Mouse (Mus musculus) adrenal gland, adult 8-10 months (tissue): Measurements from ENCODE around the gene Gng8. TPM values are rescaled to one million over a fixed set of nuclear protein-coding genes. Genes with fewer than 3 reads are reported as not detected.

Experiments used
- DNase-seq: peaks from one replicate; pipeline ENCODE4 v3.0.0; 2022
- total RNA-seq, 4 experiments: library from RNA; stranded (reverse); gene quantifications; 2 replicates each; pipeline ENCODE4 v1.2.4; 2022

Gene Gng8
- total RNA-seq: 1 to 10 TPM in 1 of 4 experiments, under 1 TPM in 1, not detected in 2; 1.00 to 1.0 TPM

- DNase-seq: peak; percentile 76
Observed at GRCm38 (mm10) chr7:16891641-16892351, at the start of gene Gng8. Gene Gng8 (plus strand): TSS chr7:16891786.

GRCm38 (mm10) chr7:16842645-16843063 lies 48.9 kb upstream of the Gng8 start, which contains the start of gene Prkd2:
Gene Prkd2 (plus strand): TSS chr7:16842902.
- peak; percentile 88 for DNase-seq

GRCm38 (mm10) chr7:16843441-16844171 lies 48.0 kb upstream of the Gng8 start:
- DNase-seq: no peak

- DNase-seq: no peak
Observed at GRCm38 (mm10) chr7:16844696-16845071, 46.9 kb upstream of the Gng8 start.

DNA sequence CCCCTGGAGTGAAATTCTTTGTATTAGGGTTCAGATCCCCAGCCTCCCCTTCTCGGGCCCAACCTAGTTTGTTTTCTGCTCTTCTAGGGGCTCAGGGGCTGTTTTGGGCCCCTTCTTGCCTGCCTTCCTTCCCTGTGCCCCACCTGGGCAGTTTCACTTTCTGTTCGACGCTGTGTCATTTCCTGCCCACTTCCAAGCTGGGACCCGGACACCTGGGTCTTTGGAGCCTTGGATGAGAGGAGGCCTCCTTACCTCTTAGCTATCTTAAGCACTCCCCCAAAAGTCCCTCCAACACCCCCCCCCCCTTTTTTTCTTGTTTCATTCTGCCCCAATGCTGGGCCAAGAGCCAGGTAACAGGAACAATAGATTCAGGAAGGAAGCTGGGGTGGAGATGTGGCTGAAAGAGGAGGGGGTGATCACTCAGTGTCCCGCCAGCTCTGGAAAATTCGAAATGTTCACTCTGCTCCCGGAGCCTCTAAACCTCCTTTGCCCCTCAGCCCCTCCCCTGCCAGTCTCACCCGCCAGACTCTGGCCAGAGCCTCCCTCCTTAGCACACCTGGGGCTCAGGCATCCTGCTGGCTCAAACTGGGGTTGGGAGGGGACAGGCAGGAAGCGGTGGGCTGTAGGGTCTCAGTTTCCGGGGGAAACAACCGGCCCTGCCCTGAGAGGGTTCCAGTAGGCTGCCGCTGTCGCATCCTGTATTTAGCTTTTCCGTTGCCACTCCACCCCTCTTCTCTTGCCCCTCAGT lies 46.3 kb upstream of the Gng8 start:
- DNase-seq: no peak

- no peak for DNase-seq
Observed at GRCm38 (mm10) chr7:16845820-16846167, 45.8 kb upstream of the Gng8 start.

DNA sequence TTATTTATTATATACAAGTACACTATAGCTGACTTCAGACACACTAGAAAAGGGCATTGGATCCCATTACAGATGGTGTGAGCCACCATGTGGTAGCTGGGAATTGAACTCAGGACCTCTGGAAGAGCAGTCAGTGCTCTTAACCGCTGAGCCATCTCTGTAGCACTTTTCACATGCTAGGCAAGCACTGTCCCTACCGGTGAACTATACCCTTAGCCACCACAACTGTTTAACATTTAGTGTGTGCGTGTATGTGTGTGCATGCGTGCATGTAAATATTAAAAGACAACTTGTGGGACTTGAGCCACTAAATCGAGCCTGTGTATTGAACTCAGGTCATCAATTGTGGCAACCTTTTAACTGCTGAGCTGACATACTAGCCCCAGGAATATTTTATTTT lies 44.8 kb upstream of the Gng8 start:
- DNase-seq: no peak

DNA sequence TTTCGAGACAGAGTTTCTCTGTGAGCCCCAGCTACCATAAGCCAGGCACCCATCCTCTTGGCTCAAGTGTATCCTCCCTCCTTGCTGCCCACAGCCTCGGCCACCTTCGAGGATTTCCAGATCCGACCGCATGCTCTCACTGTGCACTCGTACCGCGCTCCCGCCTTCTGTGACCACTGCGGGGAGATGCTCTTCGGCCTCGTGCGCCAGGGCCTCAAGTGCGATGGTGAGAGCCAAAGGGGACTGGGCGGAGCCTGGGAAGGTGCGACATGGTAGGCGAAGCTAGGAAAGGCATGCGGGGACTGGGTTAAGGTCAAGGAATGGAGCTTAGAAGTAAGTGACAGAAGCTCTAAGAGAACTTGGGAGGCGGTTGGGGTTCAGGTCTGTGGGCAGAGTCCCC lies 44.1 kb upstream of the Gng8 start:
- no peak for DNase-seq

GRCm38 (mm10) chr7:16848579-16848978 lies 43.0 kb upstream of the Gng8 start:
- DNase-seq: no peak

GRCm38 (mm10) chr7:16851636-16852035 lies 40.0 kb upstream of the Gng8 start:
- peak; percentile 31 for DNase-seq

GRCm38 (mm10) chr7:16853302-16853831 lies 38.2 kb upstream of the Gng8 start:
- DNase-seq: no peak

GRCm38 (mm10) chr7:16858336-16858735 lies 33.2 kb upstream of the Gng8 start:
- no peak for DNase-seq

- DNase-seq: no peak
Observed at GRCm38 (mm10) chr7:16859902-16860651, 31.5 kb upstream of the Gng8 start.

DNA sequence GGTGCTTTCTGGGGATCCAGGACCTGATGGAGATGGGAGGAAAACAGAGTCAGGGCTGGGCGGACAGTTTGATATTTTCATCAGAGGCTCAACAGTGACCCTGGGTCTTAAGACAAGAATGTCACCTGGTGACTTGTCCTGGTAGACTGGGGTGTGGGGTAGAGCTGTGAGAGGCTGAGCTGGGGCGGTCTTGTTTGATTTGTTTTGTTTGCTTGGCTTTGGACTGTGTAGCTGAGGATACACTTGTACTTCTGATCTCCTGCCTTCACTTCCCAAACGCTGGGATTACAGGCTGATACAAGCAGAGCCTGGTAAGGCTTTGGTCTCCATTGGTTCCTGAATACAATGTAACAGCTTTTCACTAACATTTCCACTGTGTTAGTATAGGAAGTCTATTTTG lies 24.1 kb upstream of the Gng8 start:
- no peak for DNase-seq

DNA sequence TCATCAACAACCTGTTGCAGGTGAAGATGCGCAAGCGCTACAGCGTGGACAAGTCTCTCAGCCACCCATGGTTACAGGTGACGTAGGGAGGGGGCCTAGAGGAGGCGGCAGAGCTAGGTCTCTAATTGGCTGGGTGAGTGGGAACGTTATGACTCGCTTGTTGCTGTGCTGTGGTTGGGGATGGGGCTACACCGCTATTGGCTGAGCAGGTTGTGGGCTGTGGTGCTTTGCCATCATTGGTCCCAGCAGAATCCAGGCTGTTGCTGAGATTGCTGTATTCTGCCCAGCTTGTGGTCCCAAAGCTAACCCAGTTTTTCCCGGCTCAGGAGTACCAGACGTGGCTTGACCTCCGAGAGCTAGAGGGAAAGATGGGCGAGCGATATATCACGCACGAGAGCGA lies 22.1 kb upstream of the Gng8 start:
- DNase-seq: peak; percentile 43

DNA sequence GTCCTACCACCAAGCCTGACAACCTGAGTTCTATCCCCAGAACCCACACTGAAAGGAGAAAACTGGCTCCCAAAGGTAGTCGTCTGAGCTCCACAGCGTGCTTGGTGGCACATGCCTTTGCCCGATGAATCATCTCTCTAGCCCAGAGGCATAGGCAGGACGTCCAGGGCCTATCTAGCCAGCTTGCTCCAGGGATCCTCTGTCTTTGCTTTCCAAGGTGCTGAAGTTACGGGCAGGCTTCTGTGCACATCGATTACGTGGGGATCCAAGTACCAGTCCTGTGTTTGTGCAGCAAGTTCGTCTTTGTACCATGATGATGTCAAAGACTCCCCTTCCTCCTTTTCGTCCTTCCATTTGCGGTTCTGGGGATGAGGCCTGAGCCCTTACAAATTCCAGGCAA lies 20.0 kb upstream of the Gng8 start:
- no peak for DNase-seq

- DNase-seq: no peak
Observed at GRCm38 (mm10) chr7:16872478-16872877, 19.1 kb upstream of the Gng8 start.

- no peak for DNase-seq
Observed at GRCm38 (mm10) chr7:16873392-16873791, 18.2 kb upstream of the Gng8 start.

GRCm38 (mm10) chr7:16874190-16874589 lies 17.4 kb upstream of the Gng8 start:
- DNase-seq: peak; percentile 67

GRCm38 (mm10) chr7:16874756-16875309 lies 16.8 kb upstream of the Gng8 start:
- DNase-seq: peak; percentile 100

DNA sequence AGATGAGACGGTGACA lies 16.5 kb upstream of the Gng8 start, which contains the start of gene Dact3:
Gene Dact3 (plus strand): TSS at position 8 of the 16 bp plus-strand sequence.
- DNase-seq: no peak

- DNase-seq: no peak
Observed at GRCm38 (mm10) chr7:16875326-16875725, 16.3 kb upstream of the Gng8 start.

GRCm38 (mm10) chr7:16876006-16876405 lies 15.6 kb upstream of the Gng8 start:
- DNase-seq: no peak
